Mouse (Mus musculus) liver, embryonic 12.5 days (tissue): Measurements from ENCODE around the gene Tfpt. TPM values are rescaled to one million over a fixed set of nuclear protein-coding genes. Genes with fewer than 3 reads are reported as not detected.

Experiments used
- ATAC-seq: fragments of 200-750 bp; cut with Nextera tagmentation; 2 replicates; pipeline ENCODE4 v1.8.0; 2017; ENCODE audit warnings: moderate number of reproducible peaks, mild to moderate bottlenecking, moderate library complexity
- H3K27ac ChIP-seq: fragments of 300-500 bp; sonication (generic); 2 replicates; pipeline ENCODE4 v1.5.1; 2016; ENCODE audit warnings: mild to moderate bottlenecking
- H3K27me3 ChIP-seq: fragments of 300-500 bp; sonication (generic); replicated peaks from 2 replicates; pipeline ENCODE4 v1.6.1; 2016; ENCODE audit warnings: mild to moderate bottlenecking, moderate library complexity
- H3K36me3 ChIP-seq: fragments of 300-500 bp; sonication (generic); 2 replicates; pipeline ENCODE4 v1.6.1; 2016; ENCODE audit warnings: mild to moderate bottlenecking, moderate library complexity
- H3K4me1 ChIP-seq: fragments of 300-500 bp; sonication (generic); 2 replicates; pipeline ENCODE4 v1.6.1; 2016
- H3K4me2 ChIP-seq: fragments of 300-500 bp; sonication (generic); 2 replicates; pipeline ENCODE4 v1.6.1; 2016; ENCODE audit warnings: mild to moderate bottlenecking, moderate library complexity
- H3K4me3 ChIP-seq: fragments of 300-500 bp; sonication (generic); 2 replicates; pipeline ENCODE4 v1.5.1; 2016; ENCODE audit warnings: mild to moderate bottlenecking, moderate library complexity
- H3K9ac ChIP-seq: fragments of 300-500 bp; sonication (generic); 2 replicates; pipeline ENCODE4 v1.6.1; 2016; ENCODE audit warnings: mild to moderate bottlenecking, moderate library complexity
- H3K9me3 ChIP-seq: fragments of 300-500 bp; sonication (generic); replicated peaks from 2 replicates; pipeline ENCODE4 v1.6.1; 2016; ENCODE audit warnings: mild to moderate bottlenecking, moderate library complexity
- WGBS: fragments of 180-500 bp; shearing (Covaris S2); methylation state at CpG from one replicate; pipeline ENCODE4 v1.1.7; 2016; ENCODE audit not compliant: insufficient replicate concordance; 5-methylcytosine and 5-hydroxymethylcytosine counted together
- polyA plus RNA-seq: library from polyadenylated mRNA; unstranded; fragments of >200 nt; fragmentation: Nextera tagmentation; extraction: Ambion mirVana; gene quantifications from 2 replicates; pipeline ENCODE4 v1.2.1, GENCODE M21; 2016

The Tfpt gene
- polyA plus RNA-seq: 16.0 and 17.6 TPM in 2 replicates

DNA sequence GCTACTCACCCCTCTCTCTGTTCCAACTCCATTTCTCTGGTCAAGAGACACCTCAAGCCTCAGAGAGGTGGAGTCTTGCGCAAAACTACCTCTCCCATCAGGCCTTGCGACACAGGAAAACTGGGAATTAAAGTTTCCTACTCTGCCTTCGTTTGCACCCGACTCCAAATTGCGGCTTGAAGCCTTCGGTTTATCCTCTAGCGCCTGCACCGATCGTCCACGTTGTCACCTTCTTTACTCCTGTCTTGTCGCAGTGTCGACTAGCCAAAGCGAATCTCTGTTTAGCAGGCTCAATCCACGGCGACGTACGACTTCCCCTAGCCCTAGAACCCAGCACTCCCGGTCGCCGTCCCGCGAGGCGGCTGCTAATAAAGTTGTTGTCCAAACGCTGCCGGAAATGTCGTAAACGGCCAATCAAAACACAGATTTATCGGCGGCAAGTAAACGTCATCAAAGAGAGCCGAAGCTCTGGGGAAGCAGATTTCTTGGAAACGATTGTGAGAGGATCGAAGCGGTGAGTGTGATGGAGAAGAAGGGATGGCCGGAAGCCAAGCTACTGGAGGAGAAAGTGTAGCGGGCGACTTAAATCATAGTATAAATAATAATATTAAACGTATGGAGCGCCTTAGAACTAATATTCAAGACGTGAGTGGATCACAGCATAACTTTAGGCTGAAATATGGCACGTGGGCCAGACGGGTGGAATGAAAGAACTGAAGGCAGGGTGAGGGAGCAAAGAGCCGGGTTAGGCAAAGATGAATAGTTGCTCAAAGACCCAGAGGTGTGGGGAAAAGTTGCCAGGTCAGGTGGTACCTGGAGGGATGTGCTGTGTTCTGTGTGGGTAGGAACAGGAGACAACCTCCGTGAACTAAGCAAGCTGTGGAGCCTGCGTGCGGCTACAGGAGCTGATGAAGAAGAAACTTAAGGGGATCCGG lies at the start of gene Tfpt, which contains the start of gene Prpf31:
Gene Tfpt (minus strand): TSS at position 387 of the 935 bp plus-strand sequence.
Gene Prpf31 (plus strand): TSS at position 443 of the 935 bp plus-strand sequence.
- H3K4me3 ChIP-seq: peak within 1 kb of the TSS; percentile 73
- H3K9ac ChIP-seq: peak within 1 kb of the TSS; percentile 79
- ATAC-seq: peak; percentile 88
- no peaks in the 10 kb centered on the region for H3K9me3 ChIP-seq
- H3K36me3 ChIP-seq: peaks cover 74% of the 10 kb centered on the region
- WGBS: under 1% methylated on average over 47 of the region's 47 CpGs
- peaks cover 26% of the 10 kb centered on the region for H3K4me1 ChIP-seq
- H3K27ac ChIP-seq: peak within 1 kb of the TSS; percentile 84
- peak within 1 kb of the TSS; percentile 95 for H3K4me2 ChIP-seq
- H3K27me3 ChIP-seq: no peaks in the 10 kb centered on the region

DNA sequence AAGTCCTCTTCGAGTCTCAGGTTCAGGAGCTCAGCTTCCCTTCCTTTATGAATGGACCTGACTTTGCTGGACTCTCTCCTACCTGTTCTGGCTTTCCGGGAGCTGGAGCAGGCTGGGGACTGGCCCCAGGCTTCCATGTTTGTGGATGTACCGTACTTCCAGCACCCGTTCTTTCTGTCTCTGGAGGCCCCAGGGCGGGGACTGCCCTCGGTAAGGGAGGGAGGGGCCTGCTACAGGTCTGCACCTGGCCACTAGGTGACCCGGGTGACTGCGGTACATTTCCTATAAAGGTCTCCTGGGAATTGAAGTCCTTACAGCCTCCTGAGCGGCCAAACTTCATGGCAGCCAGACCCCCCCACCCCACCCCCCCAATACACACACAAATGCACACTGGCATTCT lies 47.6 kb upstream of the Tfpt start, which contains the start of gene Tmc4:
Gene Tmc4 (minus strand): TSS at position 212 of the 400 bp plus-strand sequence.
- Histone ChIP-seq H3K27ac (no peak within 1 kb of the TSS), H3K36me3 (peaks cover 11% of the 10 kb centered on the region; the same call in 1 of the 2 replicates), H3K9ac (no peak within 1 kb of the TSS), H3K4me1 (peaks cover 8% of the 10 kb centered on the region), H3K4me2 (no peak within 1 kb of the TSS), H3K9me3 (no peaks in the 10 kb centered on the region), H3K27me3 (no peaks in the 10 kb centered on the region), H3K4me3 (no peak within 1 kb of the TSS)
- WGBS: 63% methylated on average over 9 of the region's 9 CpGs
- ATAC-seq: no peak

DNA sequence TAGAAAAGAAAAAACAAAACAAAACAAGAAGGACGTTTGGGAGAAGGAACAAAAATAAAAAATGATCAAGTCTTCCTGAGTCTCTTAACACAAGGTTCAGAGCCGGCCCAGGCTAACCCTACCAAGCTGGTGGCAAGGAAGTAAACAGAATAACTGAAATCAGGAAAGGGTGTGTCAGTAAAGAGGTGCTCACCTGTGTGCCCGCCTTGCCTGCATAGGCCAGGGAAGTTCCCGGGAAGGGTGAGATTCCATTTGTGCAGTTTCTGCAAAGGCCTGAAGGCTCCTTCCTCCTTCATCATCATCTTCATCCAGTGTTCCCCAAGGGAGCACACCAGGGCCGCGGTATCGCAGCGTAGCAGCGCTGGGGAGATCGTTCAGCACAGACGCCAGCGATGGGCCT lies 46.6 kb upstream of the Tfpt start:
- peaks cover 7% of the 10 kb centered on the region; the same call in 1 of the 2 replicates for H3K36me3 ChIP-seq
- no peak overlapping the region for H3K27ac ChIP-seq
- peaks cover 8% of the 10 kb centered on the region for H3K4me1 ChIP-seq
- no peaks in the 10 kb centered on the region for H3K9me3 ChIP-seq
- ATAC-seq: no peak
- WGBS: 81% methylated on average over 12 of the region's 12 CpGs
- H3K9ac ChIP-seq: no peak overlapping the region
- no peak overlapping the region for H3K4me3 ChIP-seq
- H3K4me2 ChIP-seq: no peak overlapping the region
- no peaks in the 10 kb centered on the region for H3K27me3 ChIP-seq

DNA sequence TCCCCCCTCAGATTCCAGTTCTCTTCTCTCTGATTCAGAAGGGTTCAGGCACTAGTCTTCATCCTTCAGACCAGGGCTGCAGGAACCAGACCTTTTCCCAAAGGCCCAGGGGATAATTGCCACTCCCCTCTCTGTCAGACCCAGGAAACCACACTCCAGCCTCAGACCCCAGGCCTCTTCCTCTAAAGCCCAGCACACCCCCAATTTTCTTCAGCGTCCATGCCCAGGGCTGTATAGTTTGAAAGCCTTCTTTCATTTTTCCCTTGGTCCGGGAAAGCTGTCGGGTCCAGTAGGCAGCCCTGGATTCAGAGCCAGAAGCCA lies 45.5 kb upstream of the Tfpt start:
- no peak overlapping the region for H3K4me3 ChIP-seq
- H3K27ac ChIP-seq: no peak overlapping the region
- no peak overlapping the region for H3K4me2 ChIP-seq
- peak; percentile 32 for ATAC-seq
- 54% methylated on average over 3 of the region's 3 CpGs for WGBS
- no peak overlapping the region; the same call in 1 of the 2 replicates for H3K9ac ChIP-seq
- H3K36me3 ChIP-seq: peaks cover 4% of the 10 kb centered on the region; the same call in 1 of the 2 replicates
- no peaks in the 10 kb centered on the region for H3K9me3 ChIP-seq
- no peaks in the 10 kb centered on the region for H3K27me3 ChIP-seq
- peaks cover 8% of the 10 kb centered on the region for H3K4me1 ChIP-seq

DNA sequence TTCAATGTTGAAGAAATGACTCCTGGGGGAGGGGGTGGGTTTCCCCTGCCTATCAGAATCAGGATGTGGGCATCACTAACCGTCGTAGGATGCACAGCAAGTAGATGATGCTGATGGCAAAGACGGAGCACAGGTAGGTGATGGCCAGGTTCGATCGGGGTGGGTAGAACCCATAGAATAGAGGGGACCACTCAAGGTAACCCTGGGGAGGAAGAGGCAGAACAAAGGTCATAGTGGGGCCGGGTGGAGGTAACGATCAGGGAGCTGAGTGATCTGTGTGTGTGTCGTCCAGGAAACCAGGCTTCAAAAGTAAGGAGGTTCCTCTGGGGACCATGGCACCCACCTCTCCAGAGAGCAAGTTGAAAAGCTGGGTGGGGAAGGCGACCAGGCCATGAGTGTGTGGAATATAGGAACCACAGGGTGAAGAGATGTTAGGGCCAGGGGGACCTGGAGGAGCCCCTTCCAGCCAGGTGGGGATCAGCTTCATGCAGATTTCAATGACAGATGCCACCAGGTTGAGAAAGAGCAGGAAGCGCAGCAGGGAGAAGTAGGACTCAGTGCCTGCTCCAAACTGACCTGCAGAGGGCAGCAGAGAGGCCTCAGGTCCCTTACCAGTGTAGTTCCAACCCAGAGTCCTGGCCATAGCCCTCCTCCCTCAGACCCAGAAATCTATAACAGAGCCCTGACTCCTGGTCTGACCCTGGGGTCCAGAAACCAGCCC lies 44.9 kb upstream of the Tfpt start:
- peaks cover 3% of the 10 kb centered on the region; the same call in 1 of the 2 replicates for H3K36me3 ChIP-seq
- peaks cover 8% of the 10 kb centered on the region for H3K4me1 ChIP-seq
- H3K9me3 ChIP-seq: no peaks in the 10 kb centered on the region
- H3K4me3 ChIP-seq: no peak overlapping the region
- no peaks in the 10 kb centered on the region for H3K27me3 ChIP-seq
- no peak overlapping the region for H3K9ac ChIP-seq
- 42% methylated on average over 10 of the region's 10 CpGs for WGBS
- no peak overlapping the region for H3K4me2 ChIP-seq
- H3K27ac ChIP-seq: no peak overlapping the region
- peak; percentile 83 for ATAC-seq

DNA sequence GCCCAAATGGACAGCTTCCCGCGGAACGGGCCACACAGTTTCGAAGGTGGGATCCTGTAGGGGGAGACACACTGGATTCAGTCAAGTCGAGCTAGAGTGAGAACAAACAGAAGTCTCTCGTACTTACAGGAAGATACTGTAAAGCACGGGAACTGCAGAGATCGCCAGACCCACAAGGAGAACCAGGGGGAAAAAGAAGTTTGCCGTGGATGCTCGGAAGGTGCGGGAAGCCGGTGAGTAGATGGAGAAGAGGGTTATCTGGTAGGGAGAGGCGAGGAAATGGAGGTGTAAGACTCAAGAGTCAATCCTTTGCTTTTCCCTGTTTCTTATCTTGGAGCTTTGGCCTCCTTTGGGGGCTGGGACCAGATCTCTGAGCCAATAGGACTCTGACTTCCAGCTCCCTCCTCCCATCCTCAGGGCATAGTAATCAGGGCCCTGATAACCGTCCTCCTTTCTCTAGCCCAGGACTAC lies 37.2 kb upstream of the Tfpt start:
- Histone ChIP-seq H3K4me1 (peaks cover 43% of the 10 kb centered on the region), H3K9ac (peak overlapping the region; percentile 63), H3K4me2 (peak overlapping the region; percentile 91), H3K27ac (peak overlapping the region; percentile 93), H3K36me3 (peaks cover 17% of the 10 kb centered on the region), H3K9me3 (no peaks in the 10 kb centered on the region), H3K4me3 (peak overlapping the region; percentile 78), H3K27me3 (no peaks in the 10 kb centered on the region)
- 21% methylated on average over 14 of the region's 14 CpGs for WGBS
- peak; percentile 38; the same call in 1 of the 2 replicates for ATAC-seq

DNA sequence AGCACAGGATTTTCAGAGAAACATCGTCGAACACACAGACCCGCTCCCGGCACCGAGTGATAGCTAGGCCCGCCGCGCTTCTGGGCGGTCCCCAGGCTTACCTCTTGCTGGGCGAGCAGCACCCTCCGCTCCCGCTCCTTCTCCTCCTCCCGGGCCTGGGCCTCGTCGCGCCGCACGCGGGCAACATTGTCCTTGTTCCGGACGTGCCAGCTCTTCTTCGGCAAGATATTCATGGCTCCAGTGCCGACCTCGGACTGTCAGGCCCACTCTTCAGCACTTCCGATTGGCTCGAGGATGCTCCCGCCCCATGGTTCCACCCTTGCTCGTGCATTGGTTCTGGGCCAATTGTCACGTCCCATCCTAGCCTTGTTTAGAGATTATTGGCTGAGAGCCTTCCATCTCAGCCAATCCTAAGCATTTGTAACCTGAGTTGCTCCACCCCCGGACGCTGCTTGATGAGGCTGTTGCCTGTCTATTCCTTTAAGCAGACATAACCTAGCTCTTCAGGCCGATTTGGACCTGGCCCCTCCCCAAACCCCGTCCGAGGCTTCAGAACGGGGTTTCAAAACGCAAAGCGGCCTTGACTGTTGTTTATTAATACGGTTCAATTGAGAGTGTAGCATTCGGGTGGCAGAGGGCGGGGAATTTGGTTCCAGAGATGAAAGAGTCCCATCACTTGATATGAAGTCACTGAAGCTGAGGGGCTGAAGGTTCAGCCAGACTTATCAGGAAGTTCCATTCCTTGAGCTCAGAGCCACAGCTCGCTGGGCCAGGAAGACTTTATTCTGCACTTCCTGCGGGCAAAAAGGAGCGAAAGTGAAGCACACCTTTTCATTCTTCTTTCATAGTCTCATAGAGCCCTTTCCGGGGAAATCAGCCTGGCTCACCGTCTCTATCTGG lies 35.7 kb upstream of the Tfpt start, which contains the start of gene Leng1:
Gene Leng1 (minus strand): TSS at position 626 of the 900 bp plus-strand sequence.
- Histone ChIP-seq H3K9ac (peak within 1 kb of the TSS; percentile 84), H3K36me3 (peaks cover 32% of the 10 kb centered on the region), H3K4me2 (peak within 1 kb of the TSS; percentile 91), H3K27ac (peak within 1 kb of the TSS; percentile 93), H3K9me3 (no peaks in the 10 kb centered on the region), H3K4me1 (peaks cover 43% of the 10 kb centered on the region), H3K4me3 (peak within 1 kb of the TSS; percentile 78), H3K27me3 (no peaks in the 10 kb centered on the region)
- peak; percentile 98 for ATAC-seq
- 2% methylated on average over 45 of the region's 45 CpGs for WGBS

DNA sequence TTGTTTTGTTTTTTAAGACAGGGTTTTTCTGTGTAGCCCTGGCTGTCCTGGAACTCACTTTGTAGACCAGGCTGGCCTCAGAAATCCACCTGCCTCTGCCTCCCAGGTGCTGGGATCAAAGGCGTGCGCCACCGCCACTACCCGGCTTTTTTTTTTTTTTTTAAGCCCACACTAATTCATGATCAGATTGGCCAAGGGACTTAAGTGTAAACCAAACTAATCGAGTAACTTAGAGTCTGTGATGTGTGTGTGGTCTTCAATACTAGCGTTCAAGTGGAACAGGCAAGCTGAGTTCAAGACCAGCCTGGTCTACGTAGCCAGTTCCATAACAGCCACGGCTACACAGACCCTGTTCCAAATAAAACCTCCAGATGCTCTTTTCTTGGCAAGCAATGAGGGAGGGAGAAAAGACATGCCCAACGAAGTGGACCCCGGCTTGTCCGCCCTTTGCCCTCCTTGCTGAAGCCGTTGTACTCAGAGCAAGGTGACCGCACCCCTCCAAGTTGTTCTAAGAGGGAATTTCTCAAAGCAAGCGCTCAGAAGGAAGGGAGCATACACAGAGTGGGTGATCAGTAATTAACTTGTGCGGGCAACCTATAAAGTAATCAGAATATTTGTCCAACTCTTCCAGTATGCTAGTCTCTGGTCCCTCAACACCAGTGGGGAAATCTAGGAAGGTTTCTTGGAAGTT lies 34.9 kb upstream of the Tfpt start:
- H3K9ac ChIP-seq: peak overlapping the region; percentile 84
- H3K4me2 ChIP-seq: peak overlapping the region; percentile 91
- 19% methylated on average over 15 of the region's 15 CpGs for WGBS
- peaks cover 40% of the 10 kb centered on the region for H3K36me3 ChIP-seq
- no peaks in the 10 kb centered on the region for H3K9me3 ChIP-seq
- H3K27me3 ChIP-seq: no peaks in the 10 kb centered on the region
- peak overlapping the region; percentile 93 for H3K27ac ChIP-seq
- peak; percentile 36; the same call in 1 of the 2 replicates for ATAC-seq
- H3K4me1 ChIP-seq: peaks cover 43% of the 10 kb centered on the region
- peak overlapping the region; percentile 78 for H3K4me3 ChIP-seq

DNA sequence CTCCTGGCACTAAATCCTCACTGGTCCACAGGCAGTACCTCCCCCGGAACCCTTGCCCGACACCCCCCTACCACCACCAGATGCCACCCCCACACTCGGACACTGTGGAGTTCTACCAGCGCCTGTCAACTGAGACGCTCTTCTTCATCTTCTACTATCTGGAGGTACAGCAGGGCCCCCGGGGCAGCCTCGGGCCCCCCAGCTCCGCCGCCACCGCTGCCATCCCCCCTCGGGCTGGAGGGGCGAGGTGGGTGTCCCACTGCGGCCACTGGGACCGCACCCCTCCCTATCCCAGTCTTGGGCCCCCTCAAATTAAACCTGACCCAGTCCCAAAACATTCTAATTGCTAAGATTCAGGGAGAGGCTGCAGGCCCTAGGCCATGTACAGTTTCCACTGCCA lies 28.8 kb upstream of the Tfpt start:
- H3K4me3 ChIP-seq: no peak overlapping the region
- H3K4me1 ChIP-seq: peaks cover 13% of the 10 kb centered on the region
- peaks cover 100% of the 10 kb centered on the region for H3K36me3 ChIP-seq
- no peaks in the 10 kb centered on the region for H3K9me3 ChIP-seq
- H3K27ac ChIP-seq: no peak overlapping the region
- 85% methylated on average over 14 of the region's 14 CpGs for WGBS
- H3K9ac ChIP-seq: no peak overlapping the region
- no peak overlapping the region for H3K4me2 ChIP-seq
- H3K27me3 ChIP-seq: no peaks in the 10 kb centered on the region
- ATAC-seq: no peak

DNA sequence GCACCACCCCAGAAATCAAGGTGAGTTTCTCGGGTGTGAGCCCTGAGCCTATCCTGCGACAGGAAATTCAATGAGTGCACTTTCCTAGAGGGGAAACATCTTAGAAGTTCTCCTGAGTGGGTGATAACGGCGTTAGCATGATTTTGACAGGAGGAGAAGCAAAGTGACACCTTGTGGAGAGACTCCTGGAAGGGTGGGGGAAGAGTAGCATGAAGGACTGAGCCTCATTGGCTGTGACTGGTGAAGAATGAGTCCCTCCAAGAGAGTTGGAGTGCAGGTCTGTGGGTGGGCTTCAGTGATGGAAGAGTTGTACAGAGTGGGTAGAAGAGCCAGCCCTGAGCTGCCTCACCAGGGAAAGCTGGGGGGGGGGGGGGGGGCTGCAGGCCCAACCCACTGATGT lies 27.2 kb upstream of the Tfpt start:
- Histone ChIP-seq H3K4me3 (no peak overlapping the region), H3K4me2 (no peak overlapping the region), H3K27ac (no peak overlapping the region), H3K36me3 (peaks cover 100% of the 10 kb centered on the region), H3K27me3 (no peaks in the 10 kb centered on the region), H3K9ac (no peak overlapping the region), H3K9me3 (no peaks in the 10 kb centered on the region), H3K4me1 (0 out of 2 replicates have a peak, but pooled peaks cover 3% of the 10 kb centered on the region)
- ATAC-seq: no peak
- 83% methylated on average over 4 of the region's 4 CpGs for WGBS
